Mouse (Mus musculus): ENCODE measurements around the gene Hsf4. TPM values are rescaled to one million over a fixed set of nuclear protein-coding genes. Genes with fewer than 3 reads are reported as not detected.
"Not testable (repeated sequence)": the region's sequence is repeated elsewhere in the genome, so short reads cannot be mapped to it uniquely, and the experiment has no call there.

Gene Hsf4
- total RNA-seq, 2 experiments from 2014 or later = 9.8 to 11.1 TPM

DNA sequence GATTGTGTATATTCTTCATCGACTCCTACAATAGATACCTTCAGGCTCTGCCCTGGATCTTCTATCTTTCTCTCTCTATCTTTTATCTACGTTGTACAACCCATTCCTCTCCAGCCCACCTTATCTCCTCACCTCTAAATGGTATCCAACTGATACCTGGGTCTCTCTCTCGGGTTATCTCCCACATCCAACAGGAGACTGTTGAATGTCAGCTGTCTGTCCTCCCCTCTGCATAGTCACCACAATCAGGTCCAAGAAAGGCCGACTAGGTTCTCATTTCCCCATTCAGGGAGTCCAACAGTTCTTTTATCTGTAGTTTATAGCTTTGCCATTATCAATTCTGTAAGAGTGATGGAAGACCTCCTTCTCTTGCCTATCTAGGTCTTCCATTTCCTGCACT is 12.6 kb downstream of the Hsf4 start:
- DNase-seq (ENCODE audit: low spot score) = no peak

DNA sequence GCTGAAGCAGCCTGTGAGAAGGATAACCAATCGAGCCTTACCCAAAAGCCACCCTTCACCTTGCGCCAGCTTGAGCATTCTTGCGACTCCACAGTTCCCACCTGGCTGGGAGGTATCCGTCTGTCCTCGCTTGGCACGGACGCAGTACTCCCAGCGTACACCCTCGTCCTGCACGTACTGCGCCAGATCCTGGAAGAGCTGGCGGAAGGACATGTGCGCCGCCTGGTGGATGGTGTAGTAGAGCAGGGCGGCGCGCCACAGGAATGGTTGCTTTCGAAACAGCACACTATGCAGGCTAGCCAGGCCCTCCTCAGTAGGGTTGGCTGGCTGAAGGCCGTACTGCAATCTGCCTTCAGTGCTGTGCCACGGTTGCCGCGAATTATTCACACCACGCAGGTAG is 13.5 kb downstream of the Hsf4 start:
- peak; percentile 54 for DNase-seq (ENCODE audit: low spot score)

DNA sequence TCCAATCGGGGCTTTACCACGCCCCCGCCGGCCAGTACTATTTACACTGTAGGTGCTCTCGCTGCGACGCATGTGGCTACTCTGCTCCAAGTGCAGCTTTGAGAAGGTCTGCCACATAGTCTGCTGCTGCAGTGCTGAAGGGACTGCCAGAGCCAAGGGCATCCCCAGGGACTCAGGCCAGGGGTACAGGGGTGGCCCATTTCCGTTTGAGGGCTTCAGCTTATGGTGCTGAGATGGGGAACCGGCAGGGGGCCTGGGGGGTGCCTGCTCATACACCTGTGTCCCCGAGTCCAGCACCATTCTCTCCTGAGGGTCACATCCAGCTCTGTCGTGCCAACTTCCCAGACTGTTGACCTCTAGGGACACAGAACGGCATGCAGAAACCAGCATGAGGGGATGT is 15.9 kb downstream of the Hsf4 start:
- DNase-seq (ENCODE audit: low spot score) = no peak

DNA sequence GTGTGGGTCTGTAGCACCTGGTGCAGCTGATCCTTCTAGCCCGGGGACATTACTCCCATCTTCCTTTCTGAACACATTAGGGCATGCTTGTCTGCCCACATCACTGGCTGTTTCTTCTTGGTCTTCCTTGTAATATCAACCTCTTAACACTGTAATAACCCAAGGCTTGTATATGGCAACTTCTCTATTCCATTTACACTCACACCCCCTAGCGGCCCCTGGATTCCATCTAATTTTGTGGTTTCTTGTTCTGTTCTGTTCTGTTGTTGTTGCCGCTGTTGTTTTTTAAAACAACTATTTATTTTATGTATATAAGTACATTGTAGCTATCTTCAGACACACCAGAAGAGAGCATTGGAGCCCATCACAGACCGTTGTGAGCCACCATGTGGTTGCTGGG is 17.3 kb downstream of the Hsf4 start:
- no peak for DNase-seq (ENCODE audit: low spot score)

DNA sequence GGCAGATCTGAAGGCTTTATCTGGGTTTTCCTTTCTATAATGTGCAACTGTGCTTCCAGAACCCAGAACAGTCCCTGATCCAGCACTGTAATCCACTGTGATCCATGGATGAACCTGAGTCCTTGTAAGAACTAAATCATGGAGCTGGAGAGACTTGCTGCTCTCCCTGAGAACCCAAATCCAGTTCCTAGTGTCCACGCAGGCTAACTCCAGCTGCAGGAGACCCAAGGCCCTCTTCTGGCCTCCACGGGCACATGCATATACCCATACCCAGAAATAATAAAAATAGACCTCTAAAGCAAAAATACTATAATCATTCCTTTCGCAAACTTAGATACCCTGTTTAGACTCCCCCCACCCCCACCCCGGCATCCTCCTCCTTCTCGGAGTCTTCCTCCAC is 18.6 kb downstream of the Hsf4 start:
- no peak for DNase-seq (ENCODE audit: low spot score)

DNA sequence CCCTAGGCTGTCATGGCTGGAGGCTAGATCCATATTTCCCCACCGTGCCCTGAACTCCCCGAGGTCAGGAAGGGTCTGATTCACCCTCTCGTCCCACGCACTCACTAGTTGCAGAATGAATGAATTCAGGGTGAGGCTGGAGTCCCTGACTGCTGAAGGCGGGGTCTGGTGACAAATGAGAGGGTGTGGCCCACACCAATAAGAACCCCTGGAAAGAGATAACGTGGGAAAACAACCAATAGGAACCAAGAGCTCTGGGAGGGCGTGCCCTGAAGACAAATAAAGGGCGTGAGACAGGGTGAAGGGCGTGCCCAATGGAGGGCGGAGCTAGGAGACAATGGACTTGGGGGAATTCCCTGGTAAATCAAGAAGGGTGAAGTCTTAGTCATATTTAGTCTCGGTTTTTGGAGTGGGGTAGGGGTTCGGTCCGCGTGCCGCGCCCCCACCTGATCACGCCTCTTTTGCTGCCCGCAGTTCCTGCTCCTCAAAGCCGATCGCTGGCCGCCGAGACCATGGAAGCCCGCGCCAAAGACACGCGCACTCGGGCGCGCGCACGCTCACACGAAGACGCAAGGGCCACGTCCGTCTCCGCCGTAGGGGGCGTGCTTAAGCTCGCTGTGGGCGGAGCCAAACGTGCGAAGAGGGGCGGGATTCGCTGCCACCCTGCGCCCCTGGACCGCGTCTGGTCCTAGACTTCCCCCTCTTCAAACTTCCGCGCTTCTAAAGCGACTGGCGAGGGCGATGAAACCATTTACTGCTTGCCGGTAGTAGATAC is 19.5 kb downstream of the Hsf4 start:
- DNase-seq (ENCODE audit: low spot score) = peak; percentile 89

DNA sequence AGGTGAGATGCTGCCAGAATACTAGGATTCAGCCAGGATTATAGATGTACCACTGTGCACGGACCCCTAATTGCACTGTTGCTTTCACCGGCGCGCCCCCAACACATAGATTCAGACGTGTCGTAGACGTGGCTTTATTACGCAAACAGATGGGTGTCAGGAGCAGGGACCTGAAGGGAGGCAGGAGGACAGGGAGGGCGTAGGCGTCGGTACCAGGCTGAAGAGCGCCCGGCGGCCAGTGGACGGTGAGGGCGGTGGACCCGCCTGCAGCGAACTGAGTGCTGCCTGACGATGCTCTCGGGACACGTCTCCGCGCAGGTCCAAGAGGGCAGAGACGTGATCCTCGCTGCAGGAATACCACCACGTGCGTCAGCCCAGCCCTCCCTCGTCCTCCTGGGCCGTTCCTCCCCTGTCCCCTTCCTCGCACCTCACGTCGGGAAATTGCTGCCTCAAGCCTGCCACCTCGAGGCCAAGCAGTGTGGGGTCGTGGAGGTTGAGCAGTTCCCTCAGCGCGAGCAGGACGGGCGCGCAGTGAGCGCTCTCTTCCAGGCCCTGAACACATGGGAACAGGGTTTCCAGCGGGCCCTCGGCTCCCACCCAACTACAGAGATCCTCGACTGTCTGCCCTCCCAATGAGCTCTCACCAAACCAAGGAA is 20.3 kb downstream of the Hsf4 start, which contains the start of gene 4931428F04Rik:
Gene 4931428F04Rik, minus strand, starts transcription at position 60 of the 656 bp plus-strand sequence.
- DNase-seq (ENCODE audit: low spot score) = no peak

DNA sequence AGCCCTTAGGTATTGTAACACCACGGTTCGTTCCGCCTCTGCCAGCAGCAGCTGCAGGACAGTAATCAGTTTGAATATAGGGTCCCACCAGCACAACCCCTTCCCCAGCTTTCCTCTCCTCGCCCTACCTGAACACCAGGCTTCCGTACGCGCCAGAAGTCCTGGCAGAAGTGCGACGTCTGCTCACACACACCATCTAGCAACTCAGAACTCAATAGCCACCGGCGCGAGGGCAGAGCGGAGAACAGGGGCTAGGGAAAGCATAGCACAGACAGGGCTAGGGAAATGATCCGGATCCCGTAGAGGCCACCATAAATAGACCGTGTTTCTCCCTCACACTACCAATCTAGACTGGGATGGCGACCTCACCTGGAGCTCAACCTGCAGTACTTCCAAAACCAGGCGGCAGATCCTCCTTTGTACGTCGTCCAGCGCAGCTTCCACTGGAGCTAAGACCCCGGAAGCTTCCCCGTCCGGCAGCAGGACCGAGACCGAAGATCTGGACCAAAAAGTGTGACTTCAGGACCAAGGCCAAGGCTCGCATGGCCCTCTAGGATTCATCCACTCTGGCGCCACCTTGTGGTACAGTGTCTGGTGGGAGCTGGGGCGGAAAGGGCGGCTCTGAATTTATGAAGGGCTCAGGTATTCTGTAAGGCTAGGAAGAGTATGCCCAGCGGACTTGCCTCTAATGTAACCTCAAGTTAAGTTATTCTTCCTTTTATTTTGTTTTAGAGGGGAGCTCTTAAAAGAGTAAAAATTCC is 21.1 kb downstream of the Hsf4 start:
- peak; percentile 91 for DNase-seq (ENCODE audit: low spot score)

DNA sequence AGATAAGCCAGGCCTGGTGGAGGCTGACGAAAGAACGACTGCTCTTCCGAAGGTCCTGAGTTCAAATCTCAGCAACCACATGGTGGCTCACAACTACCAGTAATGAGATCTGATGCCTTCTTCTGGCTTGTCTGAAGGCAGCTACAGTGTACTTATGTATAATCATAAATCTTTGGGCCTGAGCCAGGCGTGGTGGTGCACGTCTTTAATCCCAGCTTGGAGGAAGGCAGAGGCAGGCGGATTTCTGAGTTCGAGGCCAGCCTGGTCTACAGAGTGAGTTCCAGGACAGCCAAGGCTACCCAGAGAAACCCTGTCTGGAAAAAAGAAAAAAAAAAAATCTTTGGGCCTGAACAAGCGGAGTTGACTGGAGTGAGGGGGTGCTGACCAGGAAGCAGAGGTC is 21.8 kb downstream of the Hsf4 start:
- not testable (repeated sequence) for DNase-seq (ENCODE audit: low spot score)

DNA sequence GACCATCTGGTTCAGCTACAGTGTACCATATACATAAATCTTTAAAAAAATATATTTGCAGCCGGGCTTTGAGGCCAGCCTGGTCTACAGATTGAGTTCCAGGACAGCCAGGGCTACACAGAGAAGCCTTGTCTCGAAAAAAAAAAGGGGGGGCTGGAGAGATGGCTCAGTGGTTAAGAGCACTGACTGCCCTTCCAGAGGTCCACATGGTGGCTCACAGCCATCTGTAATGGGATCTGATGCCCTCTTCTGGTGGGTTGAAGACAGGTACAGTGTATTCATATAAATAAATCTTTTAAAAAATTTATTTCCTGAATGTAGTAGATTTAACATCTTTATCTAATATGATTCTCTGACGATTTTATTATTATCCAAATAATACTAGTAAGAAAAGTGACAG is 22.2 kb downstream of the Hsf4 start:
- DNase-seq (ENCODE audit: low spot score) = not testable (repeated sequence)

DNA sequence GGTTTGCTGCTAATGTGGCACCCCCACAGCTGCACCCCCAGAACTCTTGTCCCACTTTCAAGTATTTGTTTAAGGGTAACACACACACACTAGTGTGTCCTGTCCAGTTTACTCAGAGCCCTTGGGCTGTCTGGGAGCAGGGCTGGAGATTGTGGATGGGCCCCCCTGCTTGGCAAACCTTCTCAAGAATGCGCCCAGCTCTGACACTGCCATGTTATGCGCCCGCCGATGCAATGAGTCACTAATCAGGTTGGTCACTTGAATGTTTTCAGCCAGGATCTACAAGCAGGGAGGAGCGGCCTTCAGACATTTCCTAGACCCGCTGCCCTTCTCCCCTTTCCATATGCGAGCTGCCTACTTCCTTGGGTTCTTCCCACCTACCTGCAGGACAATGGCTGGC is 22.9 kb downstream of the Hsf4 start:
- no peak for DNase-seq (ENCODE audit: low spot score)

DNA sequence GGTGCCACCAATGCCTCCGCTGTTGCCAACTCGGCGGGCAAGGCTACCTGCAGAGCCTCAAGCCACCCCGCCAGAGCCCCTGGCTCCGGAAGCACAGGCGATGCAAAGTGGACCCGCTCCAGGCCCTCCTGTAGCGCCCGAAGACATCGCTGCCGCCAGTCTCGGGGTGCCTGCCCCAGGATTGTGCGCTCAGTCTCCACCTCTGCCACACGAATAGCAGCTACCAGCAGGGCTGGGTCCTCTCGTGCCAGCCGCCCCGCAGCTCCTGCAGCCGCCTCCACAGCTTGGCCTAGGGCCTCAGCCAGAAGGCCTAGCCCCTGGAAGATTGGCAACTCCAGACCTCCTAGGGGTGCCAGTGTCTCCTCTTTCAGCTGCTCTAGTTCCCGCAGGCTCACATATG is 23.8 kb downstream of the Hsf4 start:
- no peak for DNase-seq (ENCODE audit: low spot score)

DNA sequence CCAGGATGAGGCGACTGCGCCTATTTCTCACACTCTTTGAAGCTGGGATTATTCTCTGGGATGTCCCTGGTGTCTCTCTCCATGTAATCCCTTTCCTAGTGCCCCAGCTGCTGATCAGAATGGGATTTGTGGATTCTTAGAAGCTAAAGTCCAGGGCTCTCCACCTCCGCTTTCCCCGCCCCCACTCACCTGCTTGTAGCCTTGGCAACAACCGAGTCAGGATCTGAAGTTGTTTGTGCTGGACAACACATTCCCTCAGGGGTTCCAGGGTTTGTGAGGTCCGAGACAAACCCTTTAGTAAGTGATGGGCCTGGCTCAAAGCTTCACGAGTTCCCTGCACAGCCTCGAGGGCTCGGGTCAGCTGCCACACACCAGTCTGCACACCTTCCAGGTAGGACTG is 25.2 kb downstream of the Hsf4 start:
- DNase-seq (ENCODE audit: low spot score) = no peak

DNA sequence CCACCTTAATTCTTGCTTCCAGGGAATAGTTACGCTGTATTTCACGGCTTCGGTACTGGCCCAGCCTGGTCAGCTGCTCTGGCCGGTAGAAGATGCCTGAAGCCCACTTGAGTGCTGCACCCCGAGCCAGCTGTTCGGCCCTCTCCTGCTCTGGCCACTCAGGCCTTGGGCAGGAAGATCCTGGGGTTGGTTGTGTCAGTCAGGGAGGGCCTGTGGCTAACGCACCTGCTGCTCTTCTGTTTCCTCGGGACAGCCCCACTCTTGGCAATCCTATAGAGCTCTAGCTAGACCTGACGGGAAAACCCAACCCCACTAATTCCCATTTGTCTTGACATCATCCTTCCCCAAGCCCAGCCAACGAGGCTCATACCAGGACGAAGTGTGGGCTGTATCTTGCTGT is 25.7 kb downstream of the Hsf4 start:
- no peak for DNase-seq (ENCODE audit: low spot score)

DNA sequence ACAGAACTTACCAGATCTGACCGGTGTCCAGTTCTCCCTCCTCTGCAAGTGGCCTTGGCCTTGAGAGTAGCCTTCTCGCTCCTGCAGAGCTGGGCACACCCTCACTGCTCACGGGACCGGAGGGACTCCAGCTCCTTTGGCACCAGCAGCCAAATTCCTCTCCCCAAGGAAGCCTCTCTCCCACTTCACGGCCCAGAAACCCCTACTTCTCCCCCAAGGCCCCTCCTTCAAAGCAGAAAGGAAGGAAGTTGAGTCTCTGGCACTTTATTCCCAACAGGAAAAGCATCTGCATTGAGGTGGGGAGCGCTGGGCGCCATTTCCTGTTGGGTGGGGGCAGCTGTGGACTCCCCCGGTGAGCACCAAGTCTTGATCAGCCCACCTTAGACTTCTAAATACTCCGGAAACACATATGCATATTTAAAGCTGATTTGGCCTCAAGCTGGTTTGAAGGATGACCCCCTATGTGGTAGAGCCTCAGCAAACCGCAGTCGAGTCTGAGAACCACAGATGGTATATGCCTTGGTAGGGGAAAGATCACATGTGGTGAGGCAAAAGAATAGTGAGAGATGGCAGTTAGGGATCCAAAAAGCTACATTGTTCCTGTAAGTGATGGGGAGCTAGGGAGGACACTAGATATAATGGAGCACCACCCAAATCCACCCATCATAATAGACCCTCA is 26.4 kb downstream of the Hsf4 start, which contains the start of gene Exoc3l:
Gene Exoc3l, minus strand, starts transcription at position 207 of the 679 bp plus-strand sequence.
- DNase-seq (ENCODE audit: low spot score) = no peak

DNA sequence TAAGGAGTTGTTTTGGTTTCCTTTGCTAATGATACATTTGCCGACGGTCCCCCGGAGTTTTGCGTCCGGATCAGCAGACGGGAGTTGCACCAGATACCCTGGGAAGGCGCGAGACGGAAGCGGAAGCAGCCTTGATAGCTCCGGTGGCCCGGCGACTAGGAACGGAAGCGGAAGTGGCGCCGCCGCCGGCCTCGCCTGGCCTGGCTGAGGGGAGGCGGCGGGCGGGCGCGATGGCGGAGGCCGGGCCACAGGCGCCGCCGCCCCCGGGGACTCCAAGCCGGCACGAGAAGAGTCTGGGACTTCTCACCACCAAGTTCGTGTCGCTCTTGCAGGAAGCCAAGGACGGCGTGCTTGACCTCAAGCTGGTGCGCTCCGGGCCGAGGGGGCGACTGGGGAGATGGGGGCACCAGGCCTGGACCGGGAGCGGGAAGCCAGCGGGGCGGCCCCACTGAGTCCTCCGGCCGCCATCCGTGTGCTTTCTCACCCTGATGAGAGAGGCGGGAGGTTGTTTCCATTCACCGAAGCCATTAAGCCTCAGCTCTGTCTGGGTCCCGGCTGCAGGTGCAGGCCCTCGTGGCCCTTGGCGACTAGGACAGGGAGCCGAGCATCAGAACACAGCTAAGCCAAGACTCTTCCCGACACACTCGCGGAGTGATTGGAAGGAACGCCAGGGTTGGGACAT is 28.1 kb downstream of the Hsf4 start, which contains the start of gene E2f4:
Gene E2f4, plus strand, starts transcription at position 153 of the 682 bp plus-strand sequence.
- peak; percentile 91 for DNase-seq (ENCODE audit: low spot score)

DNA sequence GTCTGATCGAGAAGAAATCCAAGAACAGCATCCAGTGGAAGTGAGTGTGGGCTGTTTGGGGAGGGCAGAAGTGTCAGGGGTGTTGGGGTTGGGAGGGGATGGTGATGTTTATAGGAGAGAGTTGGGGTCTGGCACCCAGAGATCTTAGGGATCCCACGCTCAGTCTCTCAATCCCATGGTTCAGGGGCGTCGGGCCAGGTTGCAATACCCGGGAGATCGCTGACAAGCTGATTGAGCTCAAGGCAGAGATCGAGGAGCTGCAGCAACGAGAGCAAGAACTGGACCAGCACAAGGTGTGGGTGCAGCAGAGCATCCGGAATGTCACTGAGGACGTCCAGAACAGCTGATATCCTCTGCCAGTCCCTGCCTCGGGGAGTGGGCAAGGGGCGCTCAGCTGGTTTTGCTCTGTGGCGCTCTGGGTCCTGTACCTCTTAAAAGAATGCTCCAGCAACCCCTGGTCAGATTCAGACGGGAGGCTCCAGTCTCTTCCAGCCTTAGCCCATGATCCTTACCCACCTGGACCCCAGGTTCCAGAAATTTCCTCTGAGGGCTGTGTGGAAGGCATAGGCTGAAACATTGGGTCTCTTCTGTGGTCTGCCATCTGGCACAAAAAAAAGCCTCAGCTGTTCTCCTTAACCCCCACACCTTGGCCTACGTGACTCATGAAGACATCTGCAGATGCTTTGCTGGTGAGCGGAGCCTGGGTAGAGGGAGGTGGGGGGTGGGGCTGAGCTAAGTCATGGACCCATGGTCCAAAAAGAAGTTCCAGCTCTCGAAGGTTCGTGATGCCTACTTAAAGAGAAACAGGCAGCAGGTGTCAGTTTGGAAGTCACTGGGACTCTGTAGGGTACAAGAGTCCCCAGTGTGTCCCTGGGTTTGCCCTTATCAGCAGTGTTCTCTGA is 29.0 kb downstream of the Hsf4 start:
- DNase-seq (ENCODE audit: low spot score) = no peak

DNA sequence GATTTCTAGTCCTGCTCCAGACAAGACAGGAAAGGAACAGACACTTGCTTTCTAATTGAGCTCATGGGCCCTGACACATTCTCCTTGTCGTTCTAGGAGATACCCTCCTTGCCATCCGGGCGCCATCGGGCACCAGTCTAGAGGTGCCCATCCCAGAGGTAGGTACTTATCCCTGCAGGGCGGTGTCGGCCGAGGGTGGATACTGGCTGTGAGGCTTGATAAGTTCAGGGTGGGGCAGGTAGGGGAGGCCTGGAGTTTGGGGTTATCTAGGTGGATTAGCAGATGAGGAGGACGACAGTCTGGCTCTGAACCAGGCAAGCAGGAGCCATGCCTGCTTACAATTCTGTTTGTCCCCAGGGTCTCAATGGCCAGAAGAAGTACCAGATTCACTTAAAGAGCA is 30.4 kb downstream of the Hsf4 start:
- DNase-seq (ENCODE audit: low spot score) = no peak

DNA sequence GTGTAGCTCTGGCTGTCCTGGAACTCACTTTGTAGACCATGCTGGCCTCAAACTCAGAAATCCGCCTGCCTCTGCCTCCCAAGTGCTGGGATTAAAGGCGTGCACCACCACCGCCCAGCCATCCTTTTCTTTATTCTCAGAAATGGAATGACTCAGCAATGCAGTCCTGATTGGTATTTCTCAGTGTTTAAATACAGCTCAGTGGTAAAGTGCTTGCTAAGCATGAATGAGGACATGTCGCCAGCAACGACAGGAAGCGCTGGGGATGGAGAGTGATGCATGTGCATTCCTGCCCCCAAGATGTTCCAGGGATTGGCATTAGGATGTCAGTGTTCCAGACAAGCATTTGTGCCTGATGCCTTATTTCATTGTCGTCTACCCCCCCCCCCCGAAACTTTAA is 33.8 kb downstream of the Hsf4 start:
- no peak for DNase-seq (ENCODE audit: low spot score)

DNA sequence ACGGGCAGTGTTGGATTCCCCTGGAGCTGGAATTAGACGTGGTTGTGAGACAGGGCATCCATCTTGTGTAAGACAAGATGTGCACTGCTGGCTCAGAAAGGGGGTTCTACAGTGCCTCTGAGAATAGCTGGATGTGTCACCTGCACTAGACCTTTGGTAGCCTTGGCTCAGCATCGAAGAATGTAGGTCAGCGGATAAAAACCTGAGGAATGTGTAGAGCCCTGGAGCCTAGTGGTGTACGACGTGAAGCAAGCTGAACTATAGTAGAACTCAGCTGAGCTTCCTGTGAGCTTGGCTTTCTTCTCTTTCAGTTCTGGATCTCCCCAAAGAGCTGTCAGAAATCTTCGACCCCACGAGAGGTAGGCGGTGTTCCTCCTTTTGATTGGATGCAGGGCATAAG is 34.3 kb downstream of the Hsf4 start:
- DNase-seq (ENCODE audit: low spot score) = no peak

All from gastrocnemius, adult 18-20 months (tissue).